Mouse (Mus musculus) T-helper 1 cell (primary cell): Measurements from ENCODE around the gene Plcd4.

Experiments used
- in situ Hi-C: fragments of 300-600 bp; cut with MboI, MseI; formaldehyde crosslinking; loops from one replicate; pipeline ENCODE4 v1.15.1; 2025; ENCODE audit warnings: high pct_unique_total_duplicates

Gene Plcd4

DNA sequence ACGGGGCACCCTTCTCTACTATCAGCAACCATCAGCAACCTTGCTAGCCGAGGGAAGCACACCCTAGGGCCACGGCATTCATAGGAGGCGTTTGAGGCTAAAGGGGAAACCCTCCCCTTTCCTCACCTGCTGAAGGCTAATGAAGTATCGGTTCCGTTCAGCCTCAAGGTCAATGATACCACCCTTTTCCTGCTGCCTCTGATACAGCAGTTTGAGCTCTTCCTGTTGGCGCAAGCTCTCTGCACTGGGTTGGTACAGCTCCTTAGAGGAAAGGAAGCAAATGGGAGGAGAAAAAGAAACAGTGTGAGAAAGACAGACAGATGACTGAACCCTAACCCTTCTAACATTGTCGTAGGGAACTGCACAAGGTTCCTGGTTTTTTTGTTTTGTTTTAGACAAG lies 51.7 kb downstream of the Plcd4 start:
- in situ Hi-C loops: no loop called here

DNA sequence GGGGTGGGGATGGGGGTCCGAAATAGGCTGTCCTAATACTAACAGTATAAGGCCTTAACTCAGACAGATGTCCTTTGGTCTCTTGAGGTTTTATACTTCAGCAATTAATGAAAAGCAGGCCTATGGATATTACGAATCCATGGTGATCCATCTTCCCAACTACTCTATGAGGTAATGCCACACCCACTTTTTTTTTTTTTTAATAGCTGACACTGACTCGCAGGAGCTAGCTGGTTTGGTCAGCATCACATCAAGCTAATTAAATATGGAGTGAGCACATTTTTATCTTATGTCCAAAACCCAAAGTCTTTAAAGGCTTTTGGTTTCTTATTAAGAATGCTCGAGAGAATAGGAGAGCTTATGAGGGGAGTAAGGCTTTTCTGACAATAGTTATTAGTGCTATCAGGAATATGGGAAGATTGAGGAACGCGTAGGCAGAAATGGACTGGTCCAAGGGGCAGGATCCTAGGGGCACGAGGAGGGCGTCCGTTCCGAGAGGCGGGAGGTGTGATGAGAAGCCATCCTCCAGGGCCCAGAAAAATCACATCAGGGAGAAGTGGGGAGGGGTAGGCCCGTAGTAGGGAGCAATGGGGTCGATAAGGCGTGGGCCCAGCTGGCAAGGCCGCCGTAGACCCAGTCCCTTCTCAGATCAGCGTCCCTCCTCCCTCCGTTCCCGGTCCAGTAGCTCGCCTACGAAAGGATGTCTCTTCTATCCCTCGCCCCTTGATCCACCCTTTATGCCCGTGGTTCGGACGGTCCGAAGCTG lies 58.0 kb downstream of the Plcd4 start:
- in situ Hi-C loops: no loop called here

DNA sequence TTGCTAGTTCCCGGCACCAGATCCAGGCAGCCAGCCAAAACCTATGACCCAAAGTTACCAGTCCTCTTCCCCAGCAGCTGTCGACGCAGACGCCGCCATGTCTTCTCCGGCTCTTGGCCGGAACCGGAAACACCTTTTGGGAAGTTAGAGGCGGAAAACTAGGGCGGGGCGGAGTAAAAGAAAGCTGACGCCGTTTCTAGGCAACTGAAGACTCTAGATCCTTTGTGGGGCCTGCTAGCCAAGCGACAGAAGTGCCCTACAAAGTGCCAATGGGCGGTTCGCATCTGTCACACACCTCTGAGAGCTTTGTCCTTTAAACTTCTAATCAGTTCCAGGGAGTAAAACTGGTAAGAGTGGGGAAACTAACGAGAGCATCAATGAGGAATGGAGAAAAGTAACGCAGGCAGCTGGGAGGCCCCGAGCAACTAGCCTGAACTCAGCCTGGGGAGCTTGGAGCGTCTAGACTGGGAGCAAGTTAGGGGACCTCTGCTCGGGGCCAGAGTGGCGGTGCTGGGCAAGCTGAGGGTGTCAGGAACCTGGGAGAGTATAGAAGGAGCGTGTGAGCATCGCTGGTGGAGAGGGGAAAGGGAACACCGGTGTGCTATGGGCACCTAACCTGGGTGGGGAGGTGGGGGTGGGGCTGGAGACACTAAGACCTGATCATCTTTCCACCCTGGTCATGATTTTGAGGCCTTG lies 58.7 kb downstream of the Plcd4 start, which contains the start of the genes Rnf25 and Stk36:
Gene Rnf25 (minus strand): TSS at position 131 of the 696 bp plus-strand sequence.
Gene Stk36 (plus strand): TSS at position 179 of the 696 bp plus-strand sequence.
- in situ Hi-C loops: no loop called here
